Mouse (Mus musculus) limb, embryonic 13.5 days (tissue): ENCODE measurements around the gene Gm5797. TPM values are rescaled to one million over a fixed set of nuclear protein-coding genes. Genes with fewer than 3 reads are reported as not detected.
"Not testable (repeated sequence)": the region's sequence is repeated elsewhere in the genome, so short reads cannot be mapped to it uniquely, and the experiment has no call there.

Source experiments
- ATAC-seq: fragments of 200-750 bp; cut with Nextera tagmentation; 2 replicates; pipeline ENCODE4 v1.8.0; 2017; ENCODE audit warnings: low read depth, moderate number of reproducible peaks, moderate TSS enrichment; ENCODE audit not compliant: low FRiP score
- H3K27ac ChIP-seq: fragments of 300-500 bp; sonication (generic); 2 replicates; pipeline ENCODE4 v1.5.1; 2015; ENCODE audit warnings: inconsistent platforms, mild to moderate bottlenecking, moderate library complexity
- H3K27me3 ChIP-seq: fragments of 300-500 bp; sonication (generic); 2 replicates; pipeline ENCODE4 v1.6.1; 2015; ENCODE audit warnings: mild to moderate bottlenecking, inconsistent platforms
- H3K36me3 ChIP-seq: fragments of 300-500 bp; sonication (generic); 2 replicates; pipeline ENCODE4 v1.6.1; 2015; ENCODE audit warnings: inconsistent platforms, mild to moderate bottlenecking, moderate library complexity
- H3K4me1 ChIP-seq: fragments of 300-500 bp; sonication (generic); 2 replicates; pipeline ENCODE4 v1.6.1; 2015; ENCODE audit warnings: inconsistent platforms
- H3K4me2 ChIP-seq: fragments of 300-500 bp; sonication (generic); replicated peaks from 2 replicates; pipeline ENCODE4 v1.6.1; 2015; ENCODE audit warnings: inconsistent platforms, mild to moderate bottlenecking, moderate library complexity
- H3K4me3 ChIP-seq: fragments of 300-500 bp; sonication (generic); 2 replicates; pipeline ENCODE4 v1.5.1; 2015; ENCODE audit warnings: moderate library complexity, mild to moderate bottlenecking, inconsistent platforms
- H3K9ac ChIP-seq: fragments of 300-500 bp; sonication (generic); 2 replicates; pipeline ENCODE4 v1.6.1; 2015; ENCODE audit warnings: mild to moderate bottlenecking, inconsistent platforms
- H3K9me3 ChIP-seq: fragments of 300-500 bp; sonication (generic); 2 replicates; pipeline ENCODE4 v1.6.1; 2016; ENCODE audit warnings: inconsistent platforms
- WGBS: fragments of 180-500 bp; shearing (Covaris S2); methylation state at CpG from one replicate; pipeline ENCODE4 v1.1.7; 2015; 5-methylcytosine and 5-hydroxymethylcytosine counted together
- polyA plus RNA-seq: library from polyadenylated mRNA; unstranded; fragments of >200 nt; fragmentation: Nextera tagmentation; extraction: Ambion mirVana; gene quantifications from 2 replicates; pipeline ENCODE4 v1.2.1, GENCODE M21; 2015

Gene Gm5797
- polyA plus RNA-seq = not detected in 2 replicates

GRCm38 (mm10) chr14:7332295-7332694 lies at the start of gene Gm5797:
TSS of gene Gm5797 (minus strand) at chr14:7332395.
- not testable (repeated sequence) for ATAC-seq, H3K4me3 ChIP-seq, H3K9ac ChIP-seq, H3K4me1 ChIP-seq, H3K36me3 ChIP-seq, H3K9me3 ChIP-seq, H3K27me3 ChIP-seq, H3K27ac ChIP-seq, H3K4me2 ChIP-seq
- no CpG with 5 or more reads among the region's 1 CpGs for WGBS

DNA sequence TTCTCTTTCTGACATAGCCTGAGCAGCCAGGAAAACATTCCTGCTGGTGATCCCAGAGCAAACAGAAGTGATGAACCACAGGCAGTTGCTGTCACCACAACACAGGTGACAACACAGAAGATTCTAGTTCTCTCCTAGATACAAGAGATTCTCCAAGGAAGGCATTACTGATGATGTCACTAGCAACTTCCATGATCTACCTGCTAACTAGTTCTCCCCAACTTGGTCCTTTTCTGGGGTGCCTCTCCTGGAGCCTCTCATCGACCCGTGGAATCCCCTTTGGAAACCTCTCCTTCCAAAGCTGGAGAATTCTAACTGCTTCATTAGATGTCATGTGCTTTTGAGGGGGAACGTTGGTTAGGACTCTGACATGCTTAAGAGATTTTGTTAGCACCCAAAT lies 32.8 kb upstream of the Gm5797 start, which contains the start of gene Gm8374:
Gene Gm8374 (minus strand): TSS at position 101 of the 400 bp plus-strand sequence.
- not testable (repeated sequence) for H3K4me3 ChIP-seq, H3K4me2 ChIP-seq, H3K9ac ChIP-seq, H3K27me3 ChIP-seq, ATAC-seq, H3K27ac ChIP-seq, H3K36me3 ChIP-seq, H3K4me1 ChIP-seq, H3K9me3 ChIP-seq
- 79% methylated on average over 3 of the region's 3 CpGs for WGBS

- 2% methylated on average over 13 of the region's 19 CpGs for WGBS
- not testable (repeated sequence) for H3K4me1 ChIP-seq, H3K27ac ChIP-seq, H3K27me3 ChIP-seq, ATAC-seq, H3K36me3 ChIP-seq, H3K9me3 ChIP-seq
- Histone ChIP-seq H3K4me3 (peak overlapping the region; percentile 48), H3K4me2 (peak overlapping the region; percentile 74), H3K9ac (peak overlapping the region; percentile 59)
Measured at GRCm38 (mm10) chr14:7315093-7315492, 17.1 kb downstream of the Gm5797 start.

DNA sequence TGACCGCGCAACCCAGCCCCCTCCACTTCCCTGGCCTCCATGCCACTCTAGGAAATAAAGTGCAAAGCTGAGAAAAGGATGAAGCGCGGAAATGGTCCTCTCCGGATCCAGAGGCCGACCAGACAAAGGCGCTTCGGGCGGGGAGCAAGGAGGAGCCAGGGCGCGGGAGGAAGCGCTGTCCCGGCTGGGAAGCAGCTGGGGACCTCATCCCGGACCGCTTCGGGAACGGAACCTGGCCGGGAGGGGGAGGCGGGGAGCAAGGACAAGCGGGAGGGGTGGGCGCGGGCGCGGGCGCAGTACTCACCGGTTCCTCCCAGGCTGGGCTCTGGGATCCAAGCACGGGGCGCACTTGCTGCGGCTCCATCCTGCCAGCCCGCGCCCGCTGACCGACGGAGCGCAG lies 17.5 kb downstream of the Gm5797 start, which contains the start of gene Gm3739:
Gene Gm3739 (minus strand): TSS at position 389 of the 400 bp plus-strand sequence.
- Histone ChIP-seq H3K4me3 (peak within 1 kb of the TSS; percentile 48), H3K4me2 (peak within 1 kb of the TSS; percentile 74), H3K9ac (peak within 1 kb of the TSS; percentile 59)
- WGBS = 1% methylated on average over 13 of the region's 35 CpGs
- H3K9me3 ChIP-seq, H3K4me1 ChIP-seq, H3K27ac ChIP-seq, ATAC-seq, H3K36me3 ChIP-seq, H3K27me3 ChIP-seq: not testable (repeated sequence)

Other genes with a start within 250 kb of the Gm5797 start
- gene Gm3696, start 231.8 kb downstream of the Gm5797 start, polyA plus RNA-seq = 0.98 and 1.1 TPM in 2 replicates
- not detected in 2 replicates for gene Gm6676, start 207.0 kb downstream of the Gm5797 start, polyA plus RNA-seq
- 3.9 and 4.9 TPM in 2 replicates for gene Gm3512, start 157.9 kb downstream of the Gm5797 start, polyA plus RNA-seq
- gene Gm16434, start 137.9 kb downstream of the Gm5797 start, polyA plus RNA-seq = not detected in 2 replicates
- gene Gm3727, start 67.7 kb downstream of the Gm5797 start, polyA plus RNA-seq = not detected in 2 replicates
- gene Gm3739, start 17.3 kb downstream of the Gm5797 start, polyA plus RNA-seq = 0.71 and 1.1 TPM in 2 replicates
- not detected in 2 replicates for gene Gm8374, start 32.7 kb upstream of the Gm5797 start, polyA plus RNA-seq
- not detected in 2 replicates for gene Gm3755, start 118.5 kb upstream of the Gm5797 start, polyA plus RNA-seq
- gene Gm3752, start 151.4 kb upstream of the Gm5797 start, polyA plus RNA-seq = 0.39 and 0.88 TPM in 2 replicates
- 0.36 and 0.70 TPM in 2 replicates for gene Gm3558, start 236.2 kb upstream of the Gm5797 start, polyA plus RNA-seq